26 mouse cellular contexts compared by ENCODE assay signal in genomic region chr5:69489046-69489445, GRCm38 (mm10). TPM values are rescaled to one million over a fixed set of nuclear protein-coding genes. Genes with fewer than 3 reads are reported as not detected.
DNase-seq lines count a peak whose midpoint lies in the region; ATAC-seq lines count a peak whose summit lies in the region.
"Had no signal": no experiment of that assay in that cellular context is flagged by ENCODE, and none has a peak within 500 bp of the region (broad histone marks: within the 10 kb centered on the region; RNA-seq: fewer than 3 reads in every experiment).

No protein-coding gene starts in this region.

- no peak overlapping the region for H3K4me3 ChIP-seq in liver, embryonic 11.5 days (ENCODE audit: low read depth, low read length)
- H3K4me3 ChIP-seq: embryonic facial prominence, embryonic 13.5 days; embryonic facial prominence, embryonic 15.5 days; erythroblast, embryonic 14.5 days; forebrain, embryonic 10.5 days; forebrain, embryonic 12.5 days had no signal

- H3K4me2 ChIP-seq in liver, embryonic 11.5 days: no peak overlapping the region
- H3K4me2 ChIP-seq: embryonic facial prominence, embryonic 13.5 days; embryonic facial prominence, embryonic 15.5 days; forebrain, embryonic 12.5 days had no signal

- no peaks in the 10 kb centered on the region for H3K9me3 ChIP-seq in liver, embryonic 11.5 days (ENCODE audit: control insufficient read depth, low read length)
- H3K9me3 ChIP-seq: embryonic facial prominence, embryonic 13.5 days; embryonic facial prominence, embryonic 15.5 days; forebrain, embryonic 10.5 days; forebrain, embryonic 12.5 days; G1E had no signal

- H3K27me3 ChIP-seq in liver, embryonic 11.5 days (replicated peaks; ENCODE audit: control insufficient read depth, insufficient read depth, low read length): no peaks in the 10 kb centered on the region
- H3K27me3 ChIP-seq: embryonic facial prominence, embryonic 13.5 days; embryonic facial prominence, embryonic 15.5 days; forebrain, embryonic 12.5 days; Patski had no signal

- no peak overlapping the region for H3K9ac ChIP-seq in liver, embryonic 11.5 days (ENCODE audit: low read depth, low read length)
- H3K9ac ChIP-seq: embryonic facial prominence, embryonic 13.5 days; embryonic facial prominence, embryonic 15.5 days; forebrain, embryonic 12.5 days had no signal

- ATAC-seq in liver, embryonic 11.5 days (replicated peaks; ENCODE audit: low FRiP score): no peak
- ATAC-seq: activated CD4-positive, CD25-positive, alpha-beta regulatory T cell, adult 4 months; forebrain, embryonic 14.5 days; forebrain, embryonic 16.5 days; Patski had no signal

- no peaks in the 10 kb centered on the region for H3K36me3 ChIP-seq in liver, embryonic 11.5 days (ENCODE audit: control insufficient read depth, insufficient read depth, low read length)
- H3K36me3 ChIP-seq: embryonic facial prominence, embryonic 13.5 days; embryonic facial prominence, embryonic 15.5 days; forebrain, embryonic 10.5 days; forebrain, embryonic 12.5 days; G1E had no signal

- no peaks in the 10 kb centered on the region for H3K4me1 ChIP-seq in liver, embryonic 11.5 days (replicated peaks; ENCODE audit: control insufficient read depth, insufficient read depth, low read length)
- H3K4me1 ChIP-seq: embryonic facial prominence, embryonic 13.5 days; embryonic facial prominence, embryonic 15.5 days; forebrain, embryonic 10.5 days; forebrain, embryonic 12.5 days had no signal

- no peak overlapping the region for H3K27ac ChIP-seq in liver, embryonic 11.5 days (ENCODE audit: low read depth, low read length)
- H3K27ac ChIP-seq: embryonic facial prominence, embryonic 13.5 days; embryonic facial prominence, embryonic 15.5 days; forebrain, embryonic 10.5 days; forebrain, embryonic 12.5 days had no signal

- DNase-seq in ES-CJ7 (ENCODE audit: low read depth, low spot score) (peak; percentile 94), R1 (ENCODE audit: low read depth, low spot score) (peak; percentile 94)
- DNase-seq in left cerebral cortex, adult 9 months (ENCODE audit: low spot score in 2 of 2): no peak
- no peak for DNase-seq in cerebellum, postnatal 25 days
- no peak for DNase-seq in liver, embryonic 11.5 days (ENCODE audit: low spot score)
- DNase-seq: adrenal gland, adult 8-10 months; adrenal gland, postnatal 14 days; adrenal gland, postnatal 36 days; cerebellum, adult 11-12 months; cerebellum, adult 2 months; cerebellum, adult 9-10 months; cerebellum, postnatal 10 days; cerebellum, postnatal 36 days; embryo, embryonic 11 days had no signal

RNA-seq across cellular contexts. Expression of gene Yipf7, which starts 53.4 kb away (rescaled TPM):
- not detected in 2 replicates for polyA plus RNA-seq in liver, embryonic 11.5 days (2014; fragmentation: Nextera tagmentation; extraction: Ambion mirVana)
- polyA plus RNA-seq: activated CD4-positive, CD25-positive, alpha-beta regulatory T cell, adult 4 months; C2C12; embryonic facial prominence, embryonic 11.5 days; embryonic facial prominence, embryonic 13.5 days; embryonic facial prominence, embryonic 15.5 days; erythroblast, embryonic 14.5 days; forebrain, embryonic 10.5 days; forebrain, embryonic 12.5 days; forebrain, embryonic 14.5 days; forebrain, embryonic 16.5 days; G1E; Patski had no signal

Comparison
In these comparisons a context has a peak if more than half of its experiments do, and no peak if none do; other contexts are left out.
1. DNase-seq: peak in ES-CJ7 (single experiment) and R1 (single experiment); none in left cerebral cortex, adult 9 months (0 of 2), cerebellum, postnatal 25 days (0 of 2) and liver, embryonic 11.5 days (single experiment).